Comparison of ENCODE assay signal across 11 mouse cellular contexts in genomic region chr2:164966381-164966780, GRCm38 (mm10). TPM values are rescaled to one million over a fixed set of nuclear protein-coding genes. Genes with fewer than 3 reads are reported as not detected.
DNase-seq lines count a peak whose midpoint lies in the region; ATAC-seq and TF ChIP-seq lines count a peak whose summit lies in the region.
"Had no signal": no experiment of that assay in that cellular context is flagged by ENCODE, and none has a peak within 500 bp of the region (broad histone marks: within the 10 kb centered on the region; RNA-seq: fewer than 3 reads in every experiment).

No protein-coding gene starts in this region.

- no peak overlapping the region for H3K4me2 ChIP-seq in heart, postnatal 0 days (ENCODE audit: low read depth, low read length)
- H3K4me2 ChIP-seq in neural tube, embryonic 15.5 days: no peak overlapping the region
- H3K4me2 ChIP-seq: lung, embryonic 15.5 days had no signal

- no peaks in the 10 kb centered on the region for H3K36me3 ChIP-seq in heart, postnatal 0 days (replicated peaks; ENCODE audit: control insufficient read depth, insufficient read depth, low read length)
- H3K36me3 ChIP-seq in neural tube, embryonic 15.5 days: no peaks in the 10 kb centered on the region
- H3K36me3 ChIP-seq: lung, embryonic 15.5 days had no signal

- intact Hi-C loops in heart, postnatal 25 days (cut with DNase I): loop anchor here (10.0 kb wide), 1 partner anchor 398 kb away; the partner anchor contains the start of gene Zfp663
- intact Hi-C loops in gastrocnemius, postnatal 14 days (cut with DNase I; ENCODE audit: low total_unique reads): no loop called here

- no peak overlapping the region for H3K4me3 ChIP-seq in heart, postnatal 0 days (ENCODE audit: low read depth, low read length)
- H3K4me3 ChIP-seq in neural tube, embryonic 15.5 days (replicated peaks): no peak overlapping the region
- H3K4me3 ChIP-seq: lung, embryonic 15.5 days had no signal

- no peak for TF ChIP-seq CTCF in heart, postnatal 0 days (IDR thresholded peaks at IDR 0.05; ENCODE audit: low read depth)

- H3K27ac ChIP-seq in heart, postnatal 0 days (ENCODE audit: low read depth): no peak overlapping the region
- no peak overlapping the region for H3K27ac ChIP-seq in neural tube, embryonic 15.5 days (replicated peaks)
- H3K27ac ChIP-seq: lung, embryonic 15.5 days had no signal

- H3K9me3 ChIP-seq in heart, postnatal 0 days (replicated peaks; ENCODE audit: control insufficient read depth, low read length): no peaks in the 10 kb centered on the region
- H3K9me3 ChIP-seq in neural tube, embryonic 15.5 days (replicated peaks): no peaks in the 10 kb centered on the region
- H3K9me3 ChIP-seq: lung, embryonic 15.5 days had no signal

- 12% methylated on average over 8 of the region's 8 CpGs for WGBS in heart, postnatal 0 days
- WGBS in neural tube, embryonic 15.5 days: 27% methylated on average over 8 of the region's 8 CpGs

- DNase-seq in heart, postnatal 0 days (ENCODE audit: low spot score): peak; percentile 43
- no peak for DNase-seq in heart, postnatal 25 days (ENCODE audit: low spot score)
- peak; percentile 60 for DNase-seq in neural tube, embryonic 10.5 days (ENCODE audit: extremely low spot score, low spot score)
- DNase-seq in embryo, embryonic 11 days: peak; percentile 89
- peak; percentile 35 for DNase-seq in naive thymus-derived CD4-positive, alpha-beta T cell, adult 2 months (ENCODE audit: low read depth)
- DNase-seq in gastrocnemius, postnatal 14 days: no peak
- DNase-seq: right cerebral cortex, adult 18-20 months had no signal

- no peak overlapping the region for H3K9ac ChIP-seq in heart, postnatal 0 days (replicated peaks; ENCODE audit: low read depth, low read length)
- H3K9ac ChIP-seq in neural tube, embryonic 15.5 days (replicated peaks): no peak overlapping the region
- H3K9ac ChIP-seq: lung, embryonic 15.5 days had no signal

- H3K4me1 ChIP-seq in heart, postnatal 0 days (ENCODE audit: control insufficient read depth, insufficient read depth): no peaks in the 10 kb centered on the region
- peaks cover 84% of the 10 kb centered on the region for H3K4me1 ChIP-seq in neural tube, embryonic 15.5 days

- no peak for ATAC-seq in heart, postnatal 0 days (ENCODE audit: insufficient read depth, low read depth)
- no peak for ATAC-seq in neural tube, embryonic 15.5 days (ENCODE audit: low FRiP score)
- ATAC-seq in inflammation-experienced regulatory T-cells, adult 6 months: no peak
- ATAC-seq: intestine, embryonic 16.5 days had no signal

- H3K27me3 ChIP-seq in heart, postnatal 0 days (ENCODE audit: control insufficient read depth, insufficient read depth, low read length): peaks cover 69% of the 10 kb centered on the region
- H3K27me3 ChIP-seq in neural tube, embryonic 15.5 days (replicated peaks): peaks cover 25% of the 10 kb centered on the region

- TF ChIP-seq EP300 in heart, postnatal 0 days (IDR thresholded peaks at IDR 0.05; ENCODE audit: low read depth): no peak

RNA-seq across cellular contexts. Expression of gene Slc12a5, which starts 5.8 kb away (rescaled TPM):
- total RNA-seq in heart, postnatal 0 days (2014; rRNA removed; ENCODE audit: low replicate concordance): 0.50 and 3.5 TPM in 2 replicates
- polyA plus RNA-seq in heart, postnatal 0 days (2015; fragmentation: Nextera tagmentation; extraction: Ambion mirVana): 0.31 and 0.48 TPM in 2 replicates
- under 1 TPM; 0.65 to 0.81 TPM for total RNA-seq in heart, postnatal 25 days (2021)
- 53.6 and 61.8 TPM in 2 replicates for polyA plus RNA-seq in neural tube, embryonic 15.5 days (2015; fragmentation: Nextera tagmentation; extraction: Ambion mirVana)
- polyA plus RNA-seq in inflammation-experienced regulatory T-cells, adult 6 months (2017; shearing (Covaris generic)): under 1 TPM in 2 of 3 experiments, not detected in 1; 0.21 to 0.33 TPM
- total RNA-seq in gastrocnemius, postnatal 14 days (2021): 1 to 10 TPM in 1 of 2 experiments, under 1 TPM in 1; 0.55 to 1.0 TPM

RNA-seq across cellular contexts. Expression of gene Mmp9, which starts 25.8 kb away (rescaled TPM):
- total RNA-seq in heart, postnatal 0 days (2014; rRNA removed; ENCODE audit: low replicate concordance): 0.08 and 2.1 TPM in 2 replicates
- polyA plus RNA-seq in heart, postnatal 0 days (2015; fragmentation: Nextera tagmentation; extraction: Ambion mirVana): 0.32 and 0.64 TPM in 2 replicates
- under 1 TPM; 0.55 to 0.61 TPM for total RNA-seq in heart, postnatal 25 days (2021)
- 23.8 and 25.6 TPM in 2 replicates for polyA plus RNA-seq in neural tube, embryonic 15.5 days (2015; fragmentation: Nextera tagmentation; extraction: Ambion mirVana)
- 1 to 10 TPM; 1.3 to 2.6 (median 2.6) TPM for polyA plus RNA-seq in inflammation-experienced regulatory T-cells, adult 6 months (2017; shearing (Covaris generic))
- 1 to 10 TPM in 1 of 2 experiments, under 1 TPM in 1; 0.95 to 1.2 TPM for total RNA-seq in gastrocnemius, postnatal 14 days (2021)

RNA-seq across cellular contexts. Expression of gene Zfp335, which starts 54.8 kb away (rescaled TPM):
- total RNA-seq in heart, postnatal 0 days (2014; rRNA removed; ENCODE audit: low replicate concordance): 18.0 and 19.6 TPM in 2 replicates
- polyA plus RNA-seq in heart, postnatal 0 days (2015; fragmentation: Nextera tagmentation; extraction: Ambion mirVana): 3.7 TPM in 2 replicates
- 1 to 10 TPM; 8.6 to 9.2 TPM for total RNA-seq in heart, postnatal 25 days (2021)
- polyA plus RNA-seq in neural tube, embryonic 15.5 days (2015; fragmentation: Nextera tagmentation; extraction: Ambion mirVana): 13.3 and 13.8 TPM in 2 replicates
- polyA plus RNA-seq in inflammation-experienced regulatory T-cells, adult 6 months (2017; shearing (Covaris generic)): 1 to 10 TPM; 6.2 to 7.4 (median 6.8) TPM
- total RNA-seq in gastrocnemius, postnatal 14 days (2021): 1 to 10 TPM; 8.4 TPM

Comparison
In these comparisons a context has a peak if more than half of its experiments do, and no peak if none do; other contexts are left out.
1. DNase-seq: peak in heart, postnatal 0 days (single experiment), neural tube, embryonic 10.5 days (single experiment), embryo, embryonic 11 days (single experiment) and naive thymus-derived CD4-positive, alpha-beta T cell, adult 2 months (single experiment); none in heart, postnatal 25 days (single experiment) and gastrocnemius, postnatal 14 days (single experiment).